Mouse (Mus musculus): Measurements from ENCODE around the gene Cox7a2l.

The Cox7a2l gene

DNA sequence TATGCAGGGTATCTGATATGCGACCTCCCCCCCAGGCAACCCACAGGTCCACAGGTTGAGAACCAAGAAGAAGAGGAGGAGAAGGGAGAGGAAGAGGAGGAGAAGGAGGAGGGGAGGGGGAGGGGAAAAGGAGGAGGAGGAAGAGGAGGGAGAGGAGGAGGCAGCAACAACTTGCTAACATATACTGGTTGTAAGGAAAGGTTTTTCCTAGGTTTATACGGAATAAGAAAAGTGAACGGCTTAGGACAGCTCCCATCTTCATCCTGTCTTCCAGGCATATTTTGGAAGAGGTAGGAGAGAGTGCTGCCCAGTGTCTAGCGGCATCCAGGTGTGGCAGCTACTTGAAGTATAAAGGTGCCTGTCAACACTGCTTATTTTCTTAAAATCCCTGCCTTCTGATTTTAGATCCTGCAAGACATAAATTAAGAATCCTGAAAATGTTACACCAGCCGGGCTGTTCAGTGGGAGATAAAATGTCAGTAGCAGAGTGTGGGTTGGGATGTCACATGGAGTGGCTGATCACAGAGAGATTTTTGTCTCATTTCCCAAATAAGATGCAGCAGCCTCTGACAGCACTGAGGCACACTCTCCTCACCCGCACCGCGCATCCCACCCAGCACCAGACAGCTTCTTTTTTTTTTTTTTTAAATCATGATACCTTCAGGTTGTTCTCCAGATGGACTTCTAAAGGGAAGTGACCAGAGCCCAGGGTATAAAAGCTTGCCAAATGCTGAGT lies at the start of gene Cox7a2l:
Gene Cox7a2l, minus strand, starts transcription at position 51 of the 736 bp plus-strand sequence.
- no peak for DNase-seq (ENCODE audit: low read depth)

GRCm38 (mm10) chr17:83565506-83565905 lies 48.4 kb upstream of the Cox7a2l start:
- no peak for DNase-seq (ENCODE audit: low read depth)

DNA sequence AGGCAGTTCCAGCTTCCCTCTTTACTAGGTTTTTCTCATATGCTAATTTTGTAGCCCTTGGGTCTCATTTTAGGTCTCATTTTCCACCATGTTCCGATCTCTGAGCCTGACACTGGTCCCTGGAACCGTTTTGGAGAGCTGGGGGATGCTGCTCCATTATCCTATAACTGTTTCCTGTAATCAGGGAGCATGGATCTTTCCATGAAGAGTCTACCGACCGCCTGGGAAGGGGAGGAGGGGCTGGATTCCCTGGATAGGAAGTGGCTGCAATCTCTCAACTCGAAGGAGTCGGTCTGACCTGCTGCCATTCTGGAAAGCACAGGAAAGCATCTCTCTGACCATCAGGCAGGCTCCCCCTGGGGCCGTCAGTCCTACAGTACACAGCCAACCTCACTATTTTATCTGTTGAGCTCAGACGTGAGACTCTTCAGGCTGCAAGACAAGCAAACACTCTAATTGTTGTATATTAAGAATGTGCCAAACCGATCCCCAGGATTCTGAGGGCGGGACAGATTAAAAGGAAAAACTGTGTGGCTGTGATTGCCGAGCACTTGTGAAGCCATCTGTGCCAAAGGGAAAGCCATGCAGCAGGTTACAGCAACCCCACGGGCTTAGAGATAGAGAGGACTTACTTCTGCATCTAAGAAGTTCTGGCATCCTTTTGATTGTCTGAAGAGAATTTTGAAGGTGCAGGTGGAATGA lies 47.1 kb upstream of the Cox7a2l start:
- no peak for DNase-seq (ENCODE audit: low read depth)

GRCm38 (mm10) chr17:83563703-83564111 lies 46.6 kb upstream of the Cox7a2l start:
- peak; percentile 22 for DNase-seq (ENCODE audit: low read depth)

DNA sequence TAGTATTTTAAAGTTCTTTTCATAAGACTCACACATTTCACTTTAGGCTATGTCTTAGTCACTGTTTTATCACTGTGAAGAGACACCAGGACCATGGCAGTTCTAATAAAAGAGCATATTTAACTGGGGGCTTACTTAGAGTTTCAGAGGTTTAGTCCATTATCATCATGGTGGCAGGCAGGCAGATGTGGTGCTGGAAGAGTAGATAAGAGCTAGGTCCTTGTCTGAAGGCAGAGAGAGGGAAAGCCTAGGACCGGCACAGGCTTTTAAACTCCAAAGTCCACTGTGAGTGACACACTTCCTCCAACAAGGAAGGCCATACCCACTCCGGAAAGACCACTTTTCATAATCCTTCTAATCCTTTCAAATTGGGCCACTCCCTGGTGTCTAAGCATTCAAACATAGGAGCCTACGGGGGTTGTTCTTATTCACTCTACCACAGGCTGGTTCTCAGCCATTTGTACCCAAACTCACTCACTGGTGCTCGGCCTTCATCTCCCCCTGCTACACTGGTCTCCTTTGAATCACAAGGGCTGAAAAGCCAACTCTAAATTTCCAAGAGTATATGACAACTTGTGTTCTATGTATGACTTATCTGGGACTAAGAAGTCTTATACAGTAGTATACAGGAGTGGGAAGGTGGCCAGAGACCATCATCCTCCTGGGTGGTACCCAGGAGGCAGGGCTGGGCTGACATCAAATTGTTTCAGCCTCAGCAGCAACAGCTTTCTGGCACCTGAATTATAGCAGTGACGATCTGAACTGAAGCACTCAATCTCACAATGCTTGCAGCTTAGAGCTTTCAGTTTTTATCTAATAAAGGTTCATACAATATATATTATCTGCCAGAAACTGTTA lies 45.3 kb upstream of the Cox7a2l start:
- peak; percentile 74 for DNase-seq (ENCODE audit: low read depth)

GRCm38 (mm10) chr17:83559081-83559480 lies 42.0 kb upstream of the Cox7a2l start:
- no peak for DNase-seq (ENCODE audit: low read depth)

DNA sequence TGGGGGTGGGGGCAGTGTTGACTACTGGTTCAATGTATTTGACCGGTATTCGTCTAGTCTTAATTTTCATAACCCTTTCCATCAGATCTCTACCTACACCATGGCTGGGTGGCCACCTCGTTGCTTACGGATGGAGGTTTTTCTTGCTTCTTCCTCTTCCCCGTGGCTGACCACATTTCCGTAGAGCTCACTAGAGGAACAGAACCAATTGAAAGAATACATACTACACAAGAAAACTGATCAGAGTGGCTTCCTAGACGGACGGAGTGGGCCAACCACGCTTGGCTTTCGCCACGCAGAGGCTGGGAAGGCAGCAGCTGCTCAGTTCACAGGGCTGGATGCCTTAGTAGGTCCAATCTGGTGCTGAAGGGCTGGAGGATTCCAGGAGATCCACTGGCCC lies 38.7 kb upstream of the Cox7a2l start:
- no peak for DNase-seq (ENCODE audit: low read depth)

GRCm38 (mm10) chr17:83554997-83555396 lies 37.9 kb upstream of the Cox7a2l start:
- no peak for DNase-seq (ENCODE audit: low read depth)

- DNase-seq (ENCODE audit: low read depth), result no peak
These were observed 31.5 kb upstream of the Cox7a2l start for GRCm38 (mm10) chr17:83548501-83549233.

DNA sequence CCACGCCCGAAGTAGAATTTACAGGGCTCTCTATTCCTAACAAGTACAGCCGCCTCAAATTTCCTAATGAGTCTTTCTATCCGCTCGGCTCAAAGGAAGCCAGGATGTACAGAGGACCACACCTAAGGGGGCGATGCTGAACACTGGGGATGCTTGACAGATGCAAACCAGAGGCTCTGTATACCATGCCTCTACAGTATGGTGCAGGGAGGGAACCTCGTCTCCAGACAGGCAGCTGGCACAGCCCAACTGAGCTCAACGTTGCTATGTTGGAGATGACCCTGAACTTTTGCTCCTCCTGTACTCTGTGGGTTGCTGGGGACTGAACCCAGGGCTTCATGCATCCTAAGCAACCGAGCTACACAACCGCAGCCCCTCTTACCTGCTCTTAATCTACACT lies 30.0 kb upstream of the Cox7a2l start:
- no peak for DNase-seq (ENCODE audit: low read depth)

DNA sequence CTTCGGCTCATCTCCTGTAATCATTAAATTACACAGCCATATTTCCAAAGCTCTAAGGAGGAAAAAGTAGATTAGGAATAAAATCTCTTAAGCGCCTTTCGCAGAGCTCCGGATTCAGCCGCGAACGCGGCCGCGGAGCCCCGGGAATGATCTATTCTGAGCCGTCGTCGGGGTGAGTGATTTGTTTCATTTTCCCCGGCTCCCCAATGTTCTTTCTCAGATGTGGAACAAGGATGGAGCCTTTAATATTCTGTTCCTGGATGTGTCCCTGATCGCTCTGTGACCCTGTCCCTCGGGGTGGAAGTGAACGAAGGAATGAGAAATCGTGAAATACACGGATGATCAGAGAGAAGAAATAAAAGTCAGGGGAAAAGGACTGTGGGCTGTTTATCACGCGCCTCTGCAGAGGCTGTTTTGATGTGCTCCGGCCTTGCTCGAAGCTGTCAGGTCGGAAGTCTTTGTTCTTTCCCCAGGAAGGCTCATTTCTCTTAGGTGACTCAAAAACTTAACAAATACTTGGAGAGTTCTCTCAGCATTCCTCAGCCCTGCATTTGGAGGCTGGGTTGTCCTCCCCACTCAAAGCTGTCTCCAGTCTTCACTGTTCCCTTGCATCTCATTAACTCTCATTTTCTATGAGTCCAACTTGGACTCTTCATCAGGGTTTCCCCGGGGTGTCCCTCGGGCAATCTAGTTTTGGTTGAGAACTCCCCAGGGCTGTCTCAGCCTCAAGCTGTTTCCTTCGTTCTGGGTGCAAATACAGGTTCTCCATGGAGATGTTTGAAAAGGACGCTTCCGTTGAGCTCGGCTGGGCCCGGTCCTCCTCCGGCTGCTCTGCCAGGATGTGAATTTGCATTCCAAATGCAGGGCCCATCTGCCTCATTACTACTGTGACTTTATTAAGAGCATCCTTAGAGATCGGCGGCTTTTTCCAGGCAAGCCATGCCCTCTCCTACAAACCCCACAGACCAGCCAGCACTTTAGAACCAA lies 28.9 kb upstream of the Cox7a2l start:
- no peak for DNase-seq (ENCODE audit: low read depth)

- no peak for DNase-seq (ENCODE audit: low read depth)
These were observed 28.1 kb upstream of the Cox7a2l start for GRCm38 (mm10) chr17:83545259-83545658.

DNA sequence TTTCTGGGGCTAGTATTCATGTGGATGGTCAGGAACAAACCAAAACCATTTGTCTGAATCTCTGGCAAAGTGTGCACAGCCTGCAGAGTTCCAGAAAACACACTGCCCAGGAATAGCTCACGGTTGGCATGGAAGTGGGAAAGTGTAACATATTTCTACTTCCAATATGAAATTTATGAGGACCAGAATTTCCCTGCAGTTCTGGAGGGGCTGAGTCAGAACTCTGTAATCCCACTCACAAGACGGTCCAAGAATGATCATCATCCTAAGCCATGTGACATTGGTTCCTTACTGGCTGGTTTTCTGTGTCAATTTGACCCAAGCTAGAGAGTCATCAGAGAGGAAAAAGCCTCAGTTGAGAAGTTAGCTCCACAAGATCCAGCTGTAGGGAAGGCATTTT lies 25.3 kb upstream of the Cox7a2l start:
- DNase-seq (ENCODE audit: low read depth), result no peak

- DNase-seq (ENCODE audit: low read depth), result no peak
These were observed 22.3 kb upstream of the Cox7a2l start for GRCm38 (mm10) chr17:83539262-83540037.

- DNase-seq (ENCODE audit: low read depth), result no peak
These were observed 21.6 kb upstream of the Cox7a2l start for GRCm38 (mm10) chr17:83538694-83539093.

- DNase-seq (ENCODE audit: low read depth), result no peak
These were observed 21.0 kb upstream of the Cox7a2l start for GRCm38 (mm10) chr17:83538141-83538540.

DNA sequence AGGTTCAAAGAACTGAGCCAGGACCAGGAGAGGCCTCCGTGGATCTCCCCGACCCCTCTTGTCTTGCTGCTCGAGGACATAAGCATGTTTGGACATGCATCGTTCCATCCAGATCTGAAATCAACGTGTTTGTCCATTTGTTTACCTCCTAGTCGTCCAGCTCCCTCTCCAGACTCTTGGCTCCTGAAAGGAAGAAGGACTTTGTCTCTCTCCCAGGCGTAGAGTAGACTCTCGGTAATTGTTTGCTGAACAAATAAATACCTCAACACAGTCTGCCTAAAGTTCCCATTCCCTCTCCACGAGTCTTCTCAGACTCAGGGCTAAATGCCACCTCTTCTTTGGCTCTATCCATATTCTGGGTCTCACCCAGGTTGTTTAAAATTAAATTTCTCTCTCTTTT lies 16.0 kb upstream of the Cox7a2l start:
- no peak for DNase-seq (ENCODE audit: low read depth)

GRCm38 (mm10) chr17:83527651-83528381 lies 10.7 kb upstream of the Cox7a2l start:
- DNase-seq (ENCODE audit: low read depth), result no peak
